Mouse (Mus musculus) retina, postnatal 7 days (tissue): ENCODE results near the gene Ang2.

Experiments used
- DNase-seq: peaks from one replicate; pipeline ENCODE4 v3.0.0-alpha.2; 2012; ENCODE audit warnings: low read depth, low spot score

The Ang2 gene

DNA sequence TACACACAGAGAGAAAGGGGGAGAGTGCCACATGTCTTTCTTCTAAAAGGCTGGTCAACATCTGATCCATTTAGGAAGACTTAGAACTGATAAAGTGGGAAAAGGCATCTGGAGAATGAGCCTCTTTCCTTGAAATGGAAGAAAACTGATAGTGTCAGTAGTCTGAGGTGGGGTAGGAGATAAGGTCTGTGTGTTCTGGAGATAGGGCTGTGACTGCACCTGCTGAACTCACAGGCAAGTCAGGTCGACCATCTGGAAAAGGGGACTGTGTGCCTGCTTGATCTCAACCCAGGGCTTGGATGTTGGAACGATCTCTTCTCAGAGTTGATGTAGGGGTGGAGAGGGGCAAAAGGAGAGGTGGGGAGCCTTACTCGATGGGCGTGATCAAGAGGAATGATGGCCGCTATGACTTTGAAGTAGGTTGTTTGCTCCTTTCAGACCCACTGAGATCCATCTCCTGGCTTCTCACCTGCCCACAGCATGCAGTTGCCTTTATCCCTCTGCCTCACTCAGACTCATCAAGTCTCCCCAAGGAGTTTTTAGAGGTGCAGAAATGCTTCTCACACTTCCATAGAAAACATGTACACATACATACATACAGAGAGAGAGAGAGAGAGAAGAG lies 46.6 kb downstream of the Ang2 start:
- DNase-seq = no peak

DNA sequence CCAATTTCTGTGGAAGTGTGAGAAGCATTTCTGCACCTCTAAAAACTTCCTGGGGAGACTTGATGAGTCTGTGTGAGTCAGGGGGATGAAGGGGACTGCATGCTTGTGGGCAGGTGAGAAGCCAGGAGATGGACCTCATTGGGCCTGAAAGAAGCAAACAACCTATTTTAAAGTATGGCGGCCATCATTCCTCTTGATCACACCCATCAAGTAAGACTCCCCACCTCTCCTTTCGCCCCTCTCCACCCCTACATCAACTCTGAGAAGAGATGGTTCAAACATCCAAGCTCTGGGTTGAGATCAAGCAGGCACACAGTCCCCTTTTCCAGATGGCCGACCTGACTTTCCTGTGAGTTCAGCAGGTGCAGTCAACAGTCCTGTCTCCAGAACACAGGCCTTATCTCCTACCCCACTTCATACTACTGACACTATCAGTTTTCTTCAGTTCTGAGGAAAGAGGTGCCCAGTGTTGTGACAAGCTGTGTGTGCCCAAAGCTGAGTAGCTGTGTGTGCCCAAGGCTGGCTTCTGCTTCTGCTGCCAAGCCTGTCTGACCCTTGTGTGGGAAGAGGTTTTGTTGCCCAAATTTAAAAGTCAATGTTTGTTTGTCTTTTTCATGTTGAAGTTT lies 48.6 kb downstream of the Ang2 start:
- no peak for DNase-seq

DNA sequence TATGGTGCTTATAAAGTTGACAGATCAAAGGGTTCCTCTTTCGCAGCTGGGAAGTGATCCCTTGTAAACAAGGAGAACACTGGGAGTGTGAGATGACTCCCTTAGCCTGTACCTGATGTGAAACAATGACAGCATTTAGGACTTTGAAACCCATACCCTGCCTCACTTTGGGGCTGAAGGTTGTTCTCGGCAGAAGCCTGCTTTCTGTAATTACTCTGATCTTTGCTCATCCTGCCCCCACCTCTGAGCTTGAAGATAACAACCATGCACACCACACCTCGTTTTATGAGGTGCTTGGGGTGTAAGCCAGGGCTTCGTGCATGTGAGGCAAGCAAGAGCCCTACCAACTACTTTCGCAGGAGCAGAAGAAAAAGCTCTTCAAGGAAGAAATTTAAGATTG lies 49.8 kb downstream of the Ang2 start:
- DNase-seq = no peak

- no peak for DNase-seq
Measured at GRCm38 (mm10) chr14:51148006-51148405, 50.9 kb downstream of the Ang2 start.

- no peak for DNase-seq
Measured at GRCm38 (mm10) chr14:51146685-51147084, 52.3 kb downstream of the Ang2 start, which contains the start of gene Rnase1. TSS of gene Rnase1 (minus strand) at chr14:51146785.

DNA sequence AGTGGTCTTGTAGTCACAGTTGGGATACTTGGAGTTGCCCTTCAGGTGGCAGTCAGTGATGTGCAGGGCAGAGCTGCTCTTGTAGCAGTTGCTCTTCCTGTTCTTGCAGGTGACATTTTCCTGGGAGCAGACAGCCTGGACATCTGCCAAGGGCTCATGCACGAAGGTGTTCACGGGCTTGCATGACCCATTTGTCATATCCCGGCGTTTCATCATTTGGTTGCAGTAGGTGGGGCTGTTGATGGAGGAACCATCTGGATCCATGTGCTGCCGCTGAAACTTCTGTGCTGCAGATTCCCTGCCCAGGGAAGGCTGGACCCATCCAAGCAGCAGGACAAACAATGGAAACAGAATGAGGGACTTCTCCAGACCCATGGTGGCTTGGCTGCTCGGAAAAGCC lies 53.4 kb downstream of the Ang2 start:
- no peak for DNase-seq
